Mouse (Mus musculus) pancreas, adult 10 weeks (tissue): Measurements from ENCODE around the gene Gabpb1. TPM values are rescaled to one million over a fixed set of nuclear protein-coding genes. Genes with fewer than 3 reads are reported as not detected.

Experiments used
- polyA plus RNA-seq: library from polyadenylated mRNA; stranded (reverse); fragments of 350-450 nt; fragmentation: Illumina TruSeq; extraction: RNeasy Lipid Tissue Mini Kit (QIAGEN cat#74804); gene quantifications from one replicate; pipeline ENCODE4 v1.2.3, GENCODE M21; 2015; ENCODE audit warnings: low read depth, low replicate concordance; ENCODE audit not compliant: insufficient read depth

Gabpb1 gene
- 3.4 TPM for polyA plus RNA-seq

GRCm38 (mm10) chr2:126676122-126676515, at the start of gene Gabpb1:
TSS of gene Gabpb1 (minus strand) at chr2:126676337.

GRCm38 (mm10) chr2:126706759-126707437, 30.8 kb upstream of the Gabpb1 start, which contains the start of gene Usp8:
TSS of gene Usp8 (plus strand) at chr2:126707328.

GRCm38 (mm10) chr2:126619249-126619704, 56.9 kb downstream of the Gabpb1 start, which contains the start of gene Hdc:
TSS of gene Hdc (minus strand) at chr2:126619299.

Other genes starting within 250 kb of the Gabpb1 start
- 0.18 TPM for gene Atp8b4, start 175.7 kb downstream of the Gabpb1 start, polyA plus RNA-seq
- gene Slc27a2, start 123.9 kb downstream of the Gabpb1 start, polyA plus RNA-seq, result not detected
- 0.66 TPM for gene Hdc, start 57.0 kb downstream of the Gabpb1 start, polyA plus RNA-seq
- 9.6 TPM for gene Usp8, start 31.0 kb upstream of the Gabpb1 start, polyA plus RNA-seq
- 0.55 TPM for gene Usp50, start 107.1 kb upstream of the Gabpb1 start, polyA plus RNA-seq
- gene Trpm7, start 199.9 kb upstream of the Gabpb1 start, polyA plus RNA-seq, result 17.0 TPM